Mouse (Mus musculus) yolk sac, embryonic 10.5 days (tissue): ENCODE measurements around the gene Eva1c.
A peak's percentile ranks its signal among the peaks of the same experiment; 100 is the strongest.

Experiments
- DNase-seq: peaks from one replicate; pipeline ENCODE4 v3.0.0-alpha.2; 2017; ENCODE audit warnings: low spot score

The Eva1c gene

GRCm38 (mm10) chr16:90865652-90866051 lies 39.1 kb downstream of the Eva1c start:
- DNase-seq: no peak

- no peak for DNase-seq
Measured at GRCm38 (mm10) chr16:90868129-90868528, 41.6 kb downstream of the Eva1c start.

- peak; percentile 15 for DNase-seq
Measured at GRCm38 (mm10) chr16:90869361-90869760, 42.8 kb downstream of the Eva1c start.

GRCm38 (mm10) chr16:90872936-90873335 lies 46.4 kb downstream of the Eva1c start:
- DNase-seq: no peak

- no peak for DNase-seq
Measured at GRCm38 (mm10) chr16:90874536-90874935, 48.0 kb downstream of the Eva1c start.

GRCm38 (mm10) chr16:90878135-90878860 lies 51.8 kb downstream of the Eva1c start:
- DNase-seq: no peak

GRCm38 (mm10) chr16:90882501-90882977 lies 56.0 kb downstream of the Eva1c start:
- DNase-seq: no peak

- DNase-seq: no peak
Measured at GRCm38 (mm10) chr16:90885351-90885750, 58.8 kb downstream of the Eva1c start.

GRCm38 (mm10) chr16:90885781-90886565 lies 59.5 kb downstream of the Eva1c start:
- no peak for DNase-seq

GRCm38 (mm10) chr16:90890683-90891082 lies 64.2 kb downstream of the Eva1c start:
- DNase-seq: no peak

GRCm38 (mm10) chr16:90891601-90892000 lies 65.1 kb downstream of the Eva1c start:
- no peak for DNase-seq

GRCm38 (mm10) chr16:90892081-90892480 lies 65.6 kb downstream of the Eva1c start:
- DNase-seq: no peak

- no peak for DNase-seq
Measured at GRCm38 (mm10) chr16:90893019-90893418, 66.5 kb downstream of the Eva1c start.

- DNase-seq: no peak
Measured at GRCm38 (mm10) chr16:90893792-90894191, 67.3 kb downstream of the Eva1c start.

GRCm38 (mm10) chr16:90897651-90898050 lies 71.1 kb downstream of the Eva1c start:
- DNase-seq: no peak

- DNase-seq: peak; percentile 13
Measured at GRCm38 (mm10) chr16:90899498-90899897, 73.0 kb downstream of the Eva1c start.

- no peak for DNase-seq
Measured at GRCm38 (mm10) chr16:90901364-90901763, 74.8 kb downstream of the Eva1c start.

- no peak for DNase-seq
Measured at GRCm38 (mm10) chr16:90903300-90903699, 76.8 kb downstream of the Eva1c start.

- no peak for DNase-seq
Measured at GRCm38 (mm10) chr16:90907250-90907649, 80.7 kb downstream of the Eva1c start.

GRCm38 (mm10) chr16:90910855-90911533 lies 84.5 kb downstream of the Eva1c start:
- no peak for DNase-seq

- DNase-seq: no peak
Measured at GRCm38 (mm10) chr16:90911766-90912165, 85.2 kb downstream of the Eva1c start.

GRCm38 (mm10) chr16:90916040-90916481 lies 89.5 kb downstream of the Eva1c start:
- peak; percentile 80 for DNase-seq

GRCm38 (mm10) chr16:90917156-90917555 lies 90.6 kb downstream of the Eva1c start:
- no peak for DNase-seq
